Mouse (Mus musculus): ENCODE results near the gene Ubash3a. TPM values are rescaled to one million over a fixed set of nuclear protein-coding genes. Genes with fewer than 3 reads are reported as not detected.

Ubash3a gene
- total and polyA plus RNA-seq, 3 experiments = 27.6 to 57.4 (median 30.2) TPM

- Histone ChIP-seq H3K36me3 (ENCODE audit: control insufficient read depth in 1 of 2, insufficient read depth in 2 of 2, low read length in 2 of 2) (0 out of 4 replicates have a peak, but pooled peaks cover 0 to 2% of the 10 kb centered on the region in 2 experiments), H3K4me3 (ENCODE audit: control insufficient read depth in 1 of 2, insufficient read depth in 1 of 2, low read depth in 2 of 2, low read length in 2 of 2) (no peak overlapping the region), H3K9me3 (replicated peaks; ENCODE audit: insufficient read depth, low read length) (no peaks in the 10 kb centered on the region), H3K9ac (ENCODE audit: control insufficient read depth, low read depth, low read length, poor library complexity, severe bottlenecking) (no peak overlapping the region), H3K79me2 (ENCODE audit: control insufficient read depth, insufficient read depth, low read length, poor library complexity) (no peaks in the 10 kb centered on the region), H3K27me3 (ENCODE audit: control insufficient read depth in 1 of 2, insufficient read depth in 2 of 2, low read length in 2 of 2) (no peaks in the 10 kb centered on the region), H3K27ac (ENCODE audit: control insufficient read depth, low read depth, low read length) (no peak overlapping the region), H3K4me1 (ENCODE audit: control insufficient read depth in 1 of 2, insufficient read depth in 2 of 2, low read length in 2 of 2) (peaks cover 0 to 4% of the 10 kb centered on the region in 2 experiments; a peak in 1 of 4 replicates)
- DNase-seq (ENCODE audit: low read depth, low spot score) = no peak
- TF ChIP-seq BHLHE40 (IDR thresholded peaks at IDR 0.05; ENCODE audit: borderline replicate concordance, low read depth, low read length) (no peak), NRF1 (IDR thresholded peaks at IDR 0.05; ENCODE audit: insufficient read depth, low read depth, low read length, poor library complexity, severe bottlenecking) (no peak), CHD2 (IDR thresholded peaks at IDR 0.05; ENCODE audit: low read length) (no peak)
These were observed 12.5 kb upstream of the Ubash3a start for GRCm38 (mm10) chr17:31195207-31195606.

GRCm38 (mm10) chr17:31196283-31196682, 11.4 kb upstream of the Ubash3a start:
- no peaks in the 10 kb centered on the region; a peak in 1 of 4 replicates for H3K27me3 ChIP-seq (ENCODE audit: control insufficient read depth in 1 of 2, insufficient read depth in 2 of 2, low read length in 2 of 2)
- no peak for TF ChIP-seq CHD2 (IDR thresholded peaks at IDR 0.05; ENCODE audit: low read length)
- no peak for TF ChIP-seq ETS1 (IDR thresholded peaks at IDR 0.05; ENCODE audit: low read depth, low read length)
- no peak for TF ChIP-seq MAFK (IDR thresholded peaks at IDR 0.05; ENCODE audit: borderline replicate concordance, low read depth, low read length)
- TF ChIP-seq NRF1 (IDR thresholded peaks at IDR 0.05; ENCODE audit: insufficient read depth, low read depth, low read length, poor library complexity, severe bottlenecking) = no peak
- TF ChIP-seq MAX (IDR thresholded peaks at IDR 0.05; ENCODE audit: low read length) = no peak
- no peak for TF ChIP-seq RAD21 (IDR thresholded peaks at IDR 0.05; ENCODE audit: low read depth, low read length)
- TF ChIP-seq POLR2AphosphoS2 (IDR thresholded peaks at IDR 0.05; ENCODE audit: low read length) = no peak
- TF ChIP-seq BHLHE40 (IDR thresholded peaks at IDR 0.05; ENCODE audit: borderline replicate concordance, low read depth, low read length) = no peak
- no peak for TF ChIP-seq POLR2A (IDR thresholded peaks at IDR 0.05; ENCODE audit: control insufficient read depth in 1 of 2, insufficient read depth in 1 of 2, low read depth in 1 of 2, low read length in 2 of 2, poor library complexity in 1 of 2)
- TF ChIP-seq EP300 (IDR thresholded peaks at IDR 0.05; ENCODE audit: low read depth in 1 of 2, low read length in 2 of 2) = no peak
- TF ChIP-seq ELF1 (IDR thresholded peaks at IDR 0.05; ENCODE audit: low read depth, low read length) = no peak
- TF ChIP-seq SIN3A (IDR thresholded peaks at IDR 0.05; ENCODE audit: low read length) = no peak
- TF ChIP-seq E2F4 (IDR thresholded peaks at IDR 0.05; ENCODE audit: borderline replicate concordance, low read depth, low read length) = no peak
- TF ChIP-seq GATA1 (IDR thresholded peaks at IDR 0.05; ENCODE audit: low read depth, low read length) = no peak
- TF ChIP-seq TAL1 (IDR thresholded peaks at IDR 0.05; ENCODE audit: low read length) = no peak
- no peak for TF ChIP-seq CTCF (IDR thresholded peaks at IDR 0.05 in 2 of 3, conservative IDR thresholded peaks at IDR 0.05 in 1 of 3; ENCODE audit: control insufficient read depth in 1 of 3, insufficient read depth in 1 of 3, low read depth in 2 of 3, low read length in 3 of 3, poor library complexity in 1 of 3, severe bottlenecking in 1 of 3)
- H3K79me2 ChIP-seq (ENCODE audit: control insufficient read depth, insufficient read depth, low read length, poor library complexity) = no peaks in the 10 kb centered on the region
- no peak overlapping the region for H3K9ac ChIP-seq (ENCODE audit: control insufficient read depth, low read depth, low read length, poor library complexity, severe bottlenecking)
- no peak overlapping the region for H3K4me3 ChIP-seq (ENCODE audit: control insufficient read depth in 1 of 2, insufficient read depth in 1 of 2, low read depth in 2 of 2, low read length in 2 of 2)
- no peak overlapping the region for H3K27ac ChIP-seq (ENCODE audit: control insufficient read depth, low read depth, low read length)
- H3K36me3 ChIP-seq (ENCODE audit: control insufficient read depth in 1 of 2, insufficient read depth in 2 of 2, low read length in 2 of 2) = 0 out of 4 replicates have a peak, but pooled peaks cover 0 to 2% of the 10 kb centered on the region in 2 experiments
- no peak for DNase-seq (ENCODE audit: low read depth, low spot score)
- H3K4me1 ChIP-seq (ENCODE audit: control insufficient read depth in 1 of 2, insufficient read depth in 2 of 2, low read length in 2 of 2) = peaks cover 0 to 4% of the 10 kb centered on the region in 2 experiments; a peak in 1 of 4 replicates
- no peaks in the 10 kb centered on the region for H3K9me3 ChIP-seq (replicated peaks; ENCODE audit: insufficient read depth, low read length)
